Mouse (Mus musculus): ENCODE data around the gene Pdlim5.

Pdlim5 gene

DNA sequence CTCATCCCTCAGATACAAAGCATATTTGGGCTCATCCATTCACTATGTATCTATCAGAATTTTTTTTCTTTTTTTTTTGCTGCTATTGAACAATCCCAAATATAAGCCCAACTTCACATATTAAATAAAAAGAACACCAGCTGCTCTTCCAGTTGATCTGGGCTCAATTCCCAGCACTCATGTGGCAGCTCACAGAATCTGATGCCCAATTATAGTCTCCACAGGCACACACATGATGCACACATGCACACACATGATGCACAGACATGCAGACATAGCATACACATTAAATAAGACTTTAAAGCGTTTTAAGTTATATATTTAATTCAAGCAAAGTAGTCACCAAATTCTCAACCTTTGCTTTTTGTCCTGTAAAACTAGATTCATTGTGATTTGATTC is 62.0 kb downstream of the Pdlim5 start:
- DNase-seq = no peak

DNA sequence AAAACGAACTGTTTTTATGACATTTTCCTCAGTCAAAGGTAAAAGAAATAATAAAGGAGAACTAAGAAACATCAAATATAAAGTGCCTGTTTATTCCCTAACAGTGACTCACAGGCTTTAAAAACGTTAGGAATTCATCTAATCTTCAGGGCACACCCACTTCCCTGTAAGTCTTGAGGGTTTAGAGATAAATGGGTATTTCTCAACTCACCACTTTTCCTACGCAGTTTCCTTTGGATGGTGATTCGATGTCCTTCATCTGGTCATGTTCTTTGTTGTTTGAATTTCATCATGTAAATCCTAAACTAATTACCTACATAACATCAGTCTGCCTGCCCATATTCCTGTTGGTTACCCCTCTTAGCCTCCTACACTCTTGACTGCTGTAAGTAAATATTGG is 62.8 kb downstream of the Pdlim5 start:
- no peak for DNase-seq

DNA sequence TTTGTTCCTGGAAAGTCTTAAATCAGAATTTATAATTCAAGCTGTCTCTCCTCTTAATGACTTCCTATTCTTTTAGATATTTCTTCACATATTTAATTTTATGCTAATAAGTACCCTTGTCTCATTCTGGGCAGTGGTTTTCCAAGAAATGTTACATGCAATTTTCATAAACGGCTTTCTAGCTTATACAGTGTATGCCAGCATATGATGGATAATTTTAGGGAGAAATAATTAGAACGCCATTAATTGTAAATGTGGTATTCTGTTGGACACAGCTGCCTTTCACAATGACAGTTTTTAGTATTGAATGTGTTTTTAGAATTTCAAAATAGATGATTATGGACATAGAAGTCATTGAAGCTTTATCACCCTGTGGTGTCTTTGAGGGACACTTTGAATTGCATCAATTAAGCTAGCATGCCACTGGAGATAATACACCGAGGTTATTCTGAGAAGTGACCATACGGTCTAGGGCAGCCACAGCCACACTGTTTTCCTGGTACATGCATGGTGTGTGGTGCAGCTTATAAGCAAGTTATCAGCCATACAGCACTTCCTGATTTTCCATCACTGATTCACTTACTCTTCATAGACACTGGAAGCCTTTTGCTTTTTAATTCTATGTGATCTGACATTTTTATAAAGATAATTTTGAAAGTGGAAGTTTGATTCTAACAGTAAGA is 63.5 kb downstream of the Pdlim5 start:
- DNase-seq = no peak

DNA sequence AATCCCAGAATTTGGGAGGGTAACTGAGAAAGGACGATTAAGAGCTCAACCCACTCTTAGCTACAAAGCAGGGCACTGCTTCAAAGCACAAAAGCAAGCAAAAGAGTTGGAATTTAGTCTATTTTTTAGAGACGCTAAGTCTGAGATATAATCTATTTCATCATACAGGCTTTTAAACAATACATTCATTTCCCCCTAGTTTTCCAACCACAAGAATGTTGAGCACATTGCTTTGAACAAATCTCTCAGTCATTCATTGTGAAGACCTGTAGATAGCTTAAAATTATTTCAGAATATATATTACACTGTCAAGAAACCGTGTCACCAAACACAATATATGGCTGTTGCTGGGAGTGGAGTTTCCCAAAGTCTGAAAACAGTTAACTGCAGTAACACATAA is 65.1 kb downstream of the Pdlim5 start:
- DNase-seq = no peak

DNA sequence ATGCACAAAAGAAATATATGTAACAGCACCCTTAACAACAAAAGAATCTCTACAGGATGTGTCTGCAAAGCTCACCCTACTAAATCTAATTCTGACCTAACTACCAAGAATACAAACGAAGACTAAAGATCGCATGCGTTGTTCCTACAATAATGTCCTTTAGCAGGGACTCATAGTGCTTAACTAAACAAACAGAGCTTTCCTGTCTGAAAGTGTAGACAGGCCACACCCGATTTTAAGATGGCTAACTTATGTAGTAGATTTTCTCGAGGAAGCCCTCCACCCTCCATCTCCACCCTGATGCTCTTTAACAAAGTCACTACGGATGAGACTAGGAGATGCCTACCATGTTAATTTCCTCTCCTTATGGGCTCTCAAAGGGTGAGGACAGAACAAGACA is 71.9 kb downstream of the Pdlim5 start:
- DNase-seq = no peak

DNA sequence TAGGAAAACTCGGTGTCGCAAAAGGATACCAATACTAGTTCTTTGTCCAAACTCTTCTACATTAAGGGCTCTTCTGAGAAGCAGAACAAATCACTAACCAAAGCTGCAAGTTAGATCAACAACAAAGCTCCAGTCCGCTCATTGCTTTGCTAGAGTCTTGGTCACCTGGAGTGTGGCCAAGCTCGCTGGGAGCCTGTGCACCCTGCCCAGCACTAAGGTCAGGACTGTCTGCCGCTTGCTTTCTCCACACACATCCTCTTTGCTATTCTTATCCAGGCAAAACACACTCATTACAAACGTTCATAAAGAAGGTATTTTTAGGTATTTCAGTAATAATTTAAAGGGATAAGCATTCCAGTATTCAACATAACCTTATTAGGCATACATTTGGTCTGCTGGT is 73.6 kb downstream of the Pdlim5 start:
- DNase-seq = peak; percentile 21 to 22

DNA sequence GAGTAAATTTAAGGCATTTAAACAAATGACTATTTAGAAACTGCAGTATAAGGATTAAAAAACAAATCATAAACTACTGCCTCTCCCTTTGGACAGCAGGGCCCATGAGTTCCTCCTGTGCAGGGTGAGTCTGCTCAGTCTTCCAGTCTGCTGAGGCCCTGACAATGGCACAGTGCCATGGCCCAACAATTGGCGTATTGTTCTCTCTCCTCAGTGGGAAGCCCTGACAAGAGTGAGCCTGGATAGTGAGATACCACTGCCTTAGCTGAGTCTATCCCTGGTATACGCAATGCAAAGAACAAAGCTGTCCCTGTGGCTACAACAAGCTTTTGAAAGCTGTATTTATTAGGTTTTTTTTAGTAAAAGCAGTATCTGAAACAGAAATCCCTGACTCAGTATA is 77.3 kb downstream of the Pdlim5 start:
- peak; percentile 48 to 54 for DNase-seq

DNA sequence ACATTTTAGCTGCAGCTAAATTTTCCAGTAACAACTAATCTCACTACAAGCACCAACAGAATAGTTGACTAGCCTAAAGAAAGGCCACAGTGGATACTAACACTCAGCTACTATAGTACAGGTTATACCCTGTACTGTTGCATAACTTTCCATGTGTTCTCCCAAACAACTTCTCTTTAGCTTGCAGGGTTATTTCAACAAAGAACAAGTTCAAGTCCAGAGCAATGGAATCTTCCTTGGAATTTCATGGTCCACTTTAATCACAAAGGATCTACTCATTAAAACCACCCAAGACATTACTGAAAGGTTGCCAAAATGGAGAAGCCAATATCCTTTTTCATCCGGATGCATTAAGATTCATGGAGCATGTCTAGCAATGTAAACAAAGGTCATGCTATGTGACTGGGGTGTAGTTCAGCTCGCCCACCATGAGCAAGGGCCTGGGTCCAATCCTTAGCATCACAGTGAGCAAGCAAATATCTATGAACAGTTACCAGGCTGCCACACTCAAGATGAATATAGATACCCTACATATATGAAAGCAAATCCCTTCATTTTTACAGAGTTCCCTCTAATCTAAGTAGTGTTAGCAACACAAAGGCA is 79.3 kb downstream of the Pdlim5 start:
- no peak for DNase-seq

DNA sequence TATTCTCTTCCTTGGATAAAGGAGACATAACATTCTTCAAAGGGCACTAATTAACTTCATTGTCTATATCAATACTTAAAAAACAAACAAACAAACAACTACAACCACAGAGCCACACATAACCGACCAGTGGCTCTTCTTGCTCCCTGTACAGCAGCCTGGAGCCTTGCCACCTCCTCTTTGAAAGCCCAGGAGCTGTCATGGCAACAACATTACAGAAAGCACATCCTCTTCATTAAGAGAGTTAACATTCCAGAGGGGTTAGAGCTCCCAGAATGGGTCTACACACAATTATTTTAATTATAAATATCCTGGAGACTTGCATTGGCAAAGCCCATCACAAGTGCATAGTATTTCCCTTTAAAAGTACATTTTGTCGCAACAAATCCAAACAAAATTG is 84.4 kb downstream of the Pdlim5 start:
- DNase-seq = no peak

DNA sequence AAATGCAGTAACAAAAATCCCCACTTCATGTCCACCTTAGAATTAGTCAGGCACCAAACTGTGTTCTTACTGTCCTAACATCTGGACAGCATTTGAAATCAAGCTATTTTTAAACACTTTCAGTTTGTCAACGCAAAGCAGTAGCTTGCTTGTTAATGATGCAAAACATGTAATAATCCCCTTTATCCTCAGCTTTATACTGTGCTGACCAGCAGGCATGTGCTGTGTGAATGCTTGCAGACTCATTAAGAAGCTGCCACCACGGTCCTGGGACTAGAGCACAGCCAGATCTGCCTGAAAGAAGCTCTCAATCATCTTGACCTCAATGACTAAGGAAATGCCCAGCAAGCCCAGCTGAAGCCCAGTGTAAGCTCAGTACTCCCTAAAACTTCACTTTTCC is 85.0 kb downstream of the Pdlim5 start:
- DNase-seq = no peak

DNA sequence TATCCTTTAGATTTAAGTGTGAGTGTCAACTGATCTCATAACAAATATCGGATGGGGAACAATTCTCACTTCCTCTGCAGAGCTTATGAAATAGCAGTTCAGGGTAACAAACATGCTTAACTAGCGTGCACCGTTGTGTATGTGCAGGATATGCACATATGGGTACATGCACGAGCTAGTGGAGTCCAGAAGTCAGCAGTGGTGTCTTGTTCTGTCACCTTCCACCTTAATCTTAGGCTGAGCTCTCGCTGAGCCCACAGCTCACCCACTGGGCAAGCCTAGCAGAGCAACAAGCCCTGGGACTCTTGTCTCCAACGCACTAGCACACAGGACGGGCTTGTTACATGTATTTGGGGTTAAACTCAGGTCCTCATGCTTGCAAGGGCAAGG is 100.2 kb downstream of the Pdlim5 start:
- DNase-seq = no peak

DNA sequence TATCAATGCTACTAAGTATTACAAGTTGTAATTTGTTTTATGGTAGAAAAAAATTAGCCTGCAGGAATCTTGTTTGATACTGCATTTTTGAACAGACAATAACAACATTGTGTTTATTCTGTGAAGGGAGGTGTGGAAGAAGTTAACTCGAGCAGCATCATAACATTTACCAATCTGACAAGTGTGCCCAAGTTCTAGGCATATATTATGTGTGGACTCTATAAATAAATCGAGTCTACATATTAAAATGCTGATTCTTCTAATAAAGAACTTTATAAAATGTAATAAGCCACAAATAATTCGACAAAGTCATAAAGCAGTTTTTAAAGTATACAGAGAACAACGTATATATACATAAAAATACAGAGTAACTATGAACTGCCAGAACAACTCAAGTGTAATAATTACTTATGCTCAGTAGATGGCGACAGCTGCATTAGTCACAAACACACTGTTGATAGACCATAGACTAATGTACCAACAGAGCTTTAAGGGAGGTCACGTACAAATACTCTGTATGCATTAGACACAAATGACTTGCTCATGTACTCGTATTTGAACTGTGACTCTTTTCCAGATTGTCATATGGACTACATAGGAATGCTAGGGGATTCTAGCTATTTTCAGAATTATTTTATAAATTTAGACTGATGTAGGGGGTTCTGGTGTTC is 100.7 kb downstream of the Pdlim5 start:
- peak in 1 of 2 experiments; percentile 16 for DNase-seq

DNA sequence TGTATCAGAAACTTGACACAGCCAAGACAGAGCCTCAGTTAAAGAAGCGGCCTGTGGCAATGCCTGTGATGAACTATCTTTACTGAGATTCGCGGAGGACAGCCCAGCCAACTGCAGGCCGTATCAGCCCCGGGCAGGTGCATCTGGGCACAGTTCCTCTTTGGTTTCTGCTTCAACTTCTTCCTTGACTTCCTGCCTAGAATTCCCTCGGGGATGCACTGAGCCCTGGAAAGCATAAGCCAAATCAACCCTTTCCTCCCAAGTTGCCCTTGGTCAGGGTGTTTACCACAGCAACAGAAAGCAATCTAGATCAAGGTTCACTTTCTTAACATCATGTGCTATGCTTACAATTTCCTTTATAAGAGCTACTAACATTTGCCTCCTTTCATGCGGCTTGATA is 101.9 kb downstream of the Pdlim5 start:
- DNase-seq = no peak

DNA sequence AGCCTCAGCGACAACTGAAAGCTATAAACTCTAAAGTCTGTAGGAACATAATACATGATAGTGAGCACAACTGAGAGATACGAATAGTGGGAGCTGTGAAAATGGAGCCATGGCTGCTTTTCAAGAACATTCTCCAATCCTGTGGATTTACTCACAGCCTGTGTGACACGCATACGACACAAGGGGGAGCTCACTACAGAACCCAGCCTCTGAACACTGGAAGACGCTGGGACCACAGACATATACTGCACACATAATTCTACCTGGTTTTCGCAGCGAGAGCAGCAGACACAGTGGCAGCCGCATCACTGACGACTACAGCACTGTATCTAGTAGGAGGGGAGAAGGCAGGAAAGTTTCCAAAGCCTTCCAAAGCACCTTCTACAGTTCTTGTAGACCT is 112.8 kb downstream of the Pdlim5 start:
- peak; percentile 47 to 61 for DNase-seq

DNA sequence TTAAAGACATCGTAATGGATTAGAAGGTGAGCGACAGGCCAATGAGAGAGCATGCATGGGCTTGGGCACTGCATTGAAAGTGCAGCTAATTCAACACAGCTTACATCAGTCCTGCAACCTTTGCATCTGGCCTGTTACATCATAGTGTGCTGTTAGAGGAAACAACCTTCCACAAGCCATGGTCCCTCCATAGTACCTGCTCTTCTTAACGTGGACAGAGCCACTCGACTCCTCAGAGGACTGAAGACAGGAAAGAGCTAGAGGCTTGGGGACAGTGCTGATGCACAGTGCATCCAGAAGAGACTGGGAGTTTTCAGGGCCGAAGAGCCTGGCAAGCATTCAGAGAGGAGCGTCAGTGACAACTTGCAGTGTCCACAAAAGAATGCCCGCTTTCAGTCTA is 113.8 kb downstream of the Pdlim5 start:
- DNase-seq = no peak

DNA sequence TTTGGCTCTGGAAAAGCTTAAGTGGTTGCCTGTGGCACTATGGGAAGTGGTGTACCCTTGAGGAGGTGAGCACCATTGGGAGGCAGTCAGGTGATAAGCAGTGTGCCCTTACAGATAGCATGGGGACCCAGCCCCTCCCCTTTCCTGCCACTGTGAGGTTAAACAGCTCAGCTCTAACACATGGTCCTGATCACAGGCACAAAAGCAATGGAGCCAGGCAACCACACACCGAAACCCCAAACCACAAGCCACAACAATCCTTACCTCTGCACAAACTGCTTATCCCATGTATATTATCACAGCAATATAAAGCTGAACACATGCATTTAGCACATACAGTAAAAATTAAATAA is 114.4 kb downstream of the Pdlim5 start:
- DNase-seq = no peak

DNA sequence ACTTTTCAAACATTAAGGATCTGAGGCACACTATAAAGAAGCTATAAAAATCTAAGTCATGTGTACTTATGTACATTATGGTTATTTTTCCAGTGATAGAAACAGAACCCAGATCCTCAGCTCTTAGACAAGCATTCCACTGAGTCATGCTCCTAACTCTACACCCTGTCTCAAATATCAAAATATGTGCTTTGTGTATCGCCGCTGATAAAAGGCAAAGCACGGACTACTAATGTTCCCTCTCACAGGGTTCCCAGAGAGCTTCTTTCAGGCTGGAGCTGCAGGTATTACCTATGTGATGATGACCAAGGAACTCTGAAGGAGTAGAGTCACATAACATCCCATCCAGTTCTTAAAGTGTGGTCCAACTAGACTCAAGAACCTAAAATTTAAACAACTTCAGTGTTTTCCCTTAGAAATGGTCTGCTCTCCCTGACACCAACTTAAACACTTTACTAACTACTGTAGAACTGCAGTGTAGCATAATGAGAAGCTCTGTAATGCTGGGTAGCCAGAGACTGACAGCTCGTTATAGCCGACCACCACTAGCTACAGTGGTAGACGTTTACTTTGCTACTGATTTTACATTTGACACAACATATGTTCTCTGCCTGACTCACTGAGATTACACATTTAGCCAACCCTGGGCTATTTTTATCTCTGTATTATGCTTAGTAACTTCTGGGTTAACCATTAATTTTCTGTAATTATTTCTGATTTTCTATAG is 115.0 kb downstream of the Pdlim5 start:
- no peak for DNase-seq

DNA sequence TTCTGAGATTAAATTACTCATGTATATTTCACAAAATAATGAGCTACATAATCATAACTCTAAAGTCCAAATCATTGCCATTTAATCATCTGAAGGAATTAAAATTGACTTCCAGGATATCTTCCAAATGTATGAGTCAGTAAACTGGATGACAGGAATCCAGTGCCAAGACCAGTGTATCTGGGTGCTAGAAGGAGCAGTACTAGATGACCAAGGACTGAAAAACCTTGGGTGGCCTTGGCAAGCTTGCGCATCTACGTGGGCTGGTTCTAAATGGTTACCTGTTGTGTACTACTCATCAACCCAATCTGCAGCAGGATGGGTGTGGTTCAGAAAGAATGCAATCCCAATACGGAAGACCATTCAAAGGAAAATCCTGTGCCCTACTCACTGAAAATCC is 116.5 kb downstream of the Pdlim5 start:
- DNase-seq = no peak

DNA sequence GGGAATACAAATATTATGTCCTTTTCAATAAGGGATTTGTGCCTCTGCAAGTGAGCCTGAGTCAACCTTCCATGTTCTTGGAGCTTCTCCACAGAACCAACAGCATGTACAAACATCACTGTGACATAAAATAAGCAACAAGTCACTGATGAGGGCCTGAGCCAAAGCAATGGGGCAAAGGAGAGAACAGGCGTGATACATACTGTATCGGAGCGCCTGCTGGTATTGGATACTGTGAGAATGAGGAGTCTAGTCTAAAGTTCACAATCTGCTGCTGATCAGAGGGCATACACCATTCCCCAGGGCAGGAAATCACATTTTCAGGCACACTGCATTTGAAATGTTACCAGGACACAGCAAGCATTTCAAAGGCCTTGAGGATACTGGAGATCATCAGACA is 119.0 kb downstream of the Pdlim5 start:
- DNase-seq = no peak

DNA sequence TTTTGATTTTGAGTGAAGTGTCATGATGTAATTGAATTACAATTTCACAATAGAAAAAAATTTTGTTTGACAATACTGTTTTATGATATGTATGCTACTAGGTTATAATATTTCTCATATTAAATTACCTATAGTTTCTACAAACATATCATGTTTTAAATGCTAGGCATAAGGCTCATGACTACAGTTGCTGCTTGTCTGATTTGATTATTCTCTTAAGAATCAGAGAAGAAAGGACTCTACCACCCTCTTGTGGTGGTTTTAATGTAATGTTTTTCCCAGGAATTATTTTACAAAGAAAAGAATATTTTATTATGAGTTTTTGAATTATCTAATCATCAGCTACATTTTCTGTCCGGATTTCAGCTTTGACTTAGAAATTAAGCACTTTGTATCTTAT is 120.5 kb downstream of the Pdlim5 start:
- DNase-seq = no peak

DNA sequence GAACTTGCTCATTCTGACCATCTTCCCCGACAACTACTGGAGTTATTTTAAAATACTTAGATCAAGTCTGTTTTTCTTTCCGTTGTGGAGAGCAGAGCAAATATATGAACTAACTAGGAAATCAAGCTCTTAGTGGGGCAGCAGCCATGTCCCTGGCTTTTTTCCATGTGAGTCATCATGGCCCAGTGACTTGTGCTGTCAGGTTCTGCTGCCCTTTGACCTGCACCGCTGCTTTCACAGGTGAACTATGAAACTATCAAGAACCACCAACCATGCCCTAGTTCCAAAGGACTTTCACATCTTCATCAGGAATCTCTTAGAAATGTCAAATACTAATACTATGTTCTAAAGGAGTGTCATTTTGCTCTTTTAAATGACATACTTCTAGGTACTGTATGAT is 121.0 kb downstream of the Pdlim5 start:
- no peak for DNase-seq

DNA sequence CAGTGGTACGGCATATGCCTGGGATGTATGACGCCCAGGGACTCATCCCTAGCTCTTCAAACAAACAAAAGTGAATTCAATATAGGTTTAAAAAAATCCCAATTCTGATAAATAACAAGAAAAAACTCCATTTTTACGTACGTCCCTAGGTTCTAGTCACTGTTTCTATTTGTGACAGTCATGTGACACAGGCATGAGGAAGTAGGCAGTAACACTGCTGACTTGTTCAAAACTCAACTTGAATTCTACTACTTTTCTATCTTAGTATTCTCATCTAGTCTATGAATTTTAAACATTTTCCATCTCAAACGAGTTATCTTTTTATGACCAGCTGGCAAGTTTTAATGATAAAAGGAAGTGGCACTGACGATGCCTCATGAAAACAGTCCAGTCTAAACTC is 122.2 kb downstream of the Pdlim5 start:
- DNase-seq = no peak

DNA sequence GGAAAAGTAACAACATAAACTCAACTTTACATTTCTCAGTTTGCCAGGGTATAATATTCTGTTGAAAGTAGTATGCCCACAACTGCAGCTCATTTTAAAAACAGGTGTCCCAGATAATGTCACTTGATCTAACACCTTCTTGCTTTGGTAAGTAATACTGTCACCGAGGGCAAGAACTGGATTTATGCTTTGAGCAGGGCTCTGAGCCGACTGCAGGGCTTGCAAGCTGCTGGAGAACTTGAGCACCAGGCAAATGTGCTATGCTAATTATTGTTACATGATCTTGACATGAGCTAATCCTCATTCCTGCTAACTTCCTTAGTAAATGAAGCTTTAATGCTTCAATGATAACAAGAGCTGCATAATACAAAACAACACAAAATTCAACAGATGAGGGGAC is 139.1 kb downstream of the Pdlim5 start:
- DNase-seq = no peak

DNA sequence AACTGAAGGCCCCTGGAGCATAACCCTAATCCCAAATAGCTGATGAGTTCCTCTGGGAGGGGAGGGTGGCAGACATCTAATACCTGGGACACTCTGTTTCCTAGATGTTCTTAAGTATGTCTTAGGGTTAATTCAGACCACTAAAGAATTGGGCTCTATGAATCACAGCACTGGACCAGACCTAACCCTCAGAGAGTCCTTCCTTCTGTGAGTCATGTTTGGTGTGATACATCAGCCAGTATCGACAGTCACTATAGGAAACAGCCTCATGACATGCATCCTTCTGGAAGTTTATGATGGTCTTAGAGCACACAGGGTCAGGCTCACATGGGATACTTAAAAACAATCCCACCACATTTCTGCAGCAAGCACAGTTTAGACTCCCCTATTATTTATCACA is 143.4 kb downstream of the Pdlim5 start:
- DNase-seq = no peak
